Mouse (Mus musculus): ENCODE data around the gene Olfr1156. TPM values are rescaled to one million over a fixed set of nuclear protein-coding genes. Genes with fewer than 3 reads are reported as not detected.

Gene Olfr1156
- polyA plus RNA-seq (2012; rRNA removed), result not detected in 2 replicates

DNA sequence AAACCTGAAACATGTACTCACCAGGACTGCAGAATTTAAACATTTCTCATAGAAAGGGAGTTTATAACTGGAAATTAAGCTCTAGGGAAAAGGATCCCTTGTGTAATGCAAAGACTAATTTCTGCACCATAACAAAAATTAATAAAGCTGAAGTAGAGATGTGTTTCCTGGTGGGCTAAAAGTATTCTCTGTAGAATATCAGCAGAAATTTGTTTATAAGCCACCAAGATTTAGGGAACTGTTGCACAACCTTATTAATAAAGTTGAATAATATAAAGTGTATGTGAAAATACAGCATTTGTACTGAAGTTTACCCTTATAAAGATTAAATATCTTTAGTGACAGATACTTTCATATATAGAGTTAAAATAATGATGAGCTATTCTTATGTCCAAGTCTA is at the start of gene Olfr1156:
TSS of gene Olfr1156 (minus strand) at position 101 of the 400 bp plus-strand sequence.
- Histone ChIP-seq H3K4me3 (replicated peaks; ENCODE audit: insufficient read depth, low read depth, low read length) (no peak within 1 kb of the TSS), H3K4me1 (ENCODE audit: control insufficient read depth, insufficient read depth, low read length) (no peaks in the 10 kb centered on the region), H3K27ac (ENCODE audit: insufficient read depth, low read length) (no peak within 1 kb of the TSS), H3K27me3 (ENCODE audit: control insufficient read depth, insufficient read depth, low read length) (no peaks in the 10 kb centered on the region)
- no peak for DNase-seq
- no peak for TF ChIP-seq POLR2A (IDR thresholded peaks at IDR 0.05; ENCODE audit: borderline replicate concordance, insufficient read depth, low read length)
- TF ChIP-seq CTCF (IDR thresholded peaks at IDR 0.05; ENCODE audit: borderline replicate concordance, insufficient read depth, low read depth, low read length), result no peak

DNA sequence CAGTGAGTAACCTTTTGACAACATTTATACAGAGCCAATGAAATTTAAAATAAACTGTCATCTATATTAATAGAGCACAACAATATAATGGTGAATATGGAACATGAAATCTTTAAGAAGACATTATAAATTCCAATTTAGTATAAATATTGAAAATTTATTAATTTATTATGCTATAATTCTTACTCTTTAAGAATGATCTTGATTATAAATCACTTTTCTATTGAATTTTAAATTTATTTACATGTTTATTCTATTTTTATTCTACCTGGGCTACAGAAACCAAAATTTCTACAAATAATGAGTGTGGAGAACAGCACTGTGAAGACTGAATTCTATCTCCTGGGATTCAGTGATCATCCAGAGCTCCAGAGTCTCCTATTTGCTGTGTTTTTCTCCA is 36.9 kb upstream of the Olfr1156 start, which contains the start of gene Olfr1158:
TSS of gene Olfr1158 (plus strand) at position 301 of the 400 bp plus-strand sequence.
- DNase-seq, result no peak
- no peak within 1 kb of the TSS for H3K4me3 ChIP-seq (replicated peaks; ENCODE audit: insufficient read depth, low read depth, low read length)
- H3K4me1 ChIP-seq (ENCODE audit: control insufficient read depth, insufficient read depth, low read length), result no peaks in the 10 kb centered on the region
- H3K27me3 ChIP-seq (ENCODE audit: control insufficient read depth, insufficient read depth, low read length), result no peaks in the 10 kb centered on the region
- TF ChIP-seq POLR2A (IDR thresholded peaks at IDR 0.05; ENCODE audit: borderline replicate concordance, insufficient read depth, low read length) (no peak), CTCF (IDR thresholded peaks at IDR 0.05; ENCODE audit: borderline replicate concordance, insufficient read depth, low read depth, low read length) (no peak)
- H3K27ac ChIP-seq (ENCODE audit: insufficient read depth, low read length), result no peak within 1 kb of the TSS

DNA sequence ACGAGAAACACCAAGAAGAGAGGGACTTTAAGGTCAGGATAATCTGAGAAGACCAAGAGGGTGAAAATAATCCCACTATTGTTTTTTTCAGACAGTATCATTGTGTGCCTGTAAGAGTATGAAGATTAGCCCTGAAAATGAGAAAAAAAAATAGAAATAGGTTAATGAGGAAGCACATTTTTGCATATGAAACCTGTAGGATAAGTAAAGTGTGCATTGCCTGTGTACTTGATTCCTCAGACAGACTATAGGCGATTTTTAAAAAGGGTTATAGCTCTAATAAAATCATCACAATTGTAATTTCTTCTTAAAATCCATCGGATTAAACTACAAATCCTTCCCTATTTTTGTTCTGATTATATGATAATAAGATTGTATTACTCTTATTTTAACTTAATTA is 21.7 kb upstream of the Olfr1156 start, which contains the start of gene Olfr74:
TSS of gene Olfr74 (minus strand) at position 101 of the 400 bp plus-strand sequence.
- Histone ChIP-seq H3K4me3 (replicated peaks; ENCODE audit: insufficient read depth, low read depth, low read length) (no peak within 1 kb of the TSS), H3K27ac (ENCODE audit: insufficient read depth, low read length) (no peak within 1 kb of the TSS), H3K4me1 (ENCODE audit: control insufficient read depth, insufficient read depth, low read length) (no peaks in the 10 kb centered on the region), H3K27me3 (ENCODE audit: control insufficient read depth, insufficient read depth, low read length) (no peaks in the 10 kb centered on the region)
- TF ChIP-seq POLR2A (IDR thresholded peaks at IDR 0.05; ENCODE audit: borderline replicate concordance, insufficient read depth, low read length) (no peak), CTCF (IDR thresholded peaks at IDR 0.05; ENCODE audit: borderline replicate concordance, insufficient read depth, low read depth, low read length) (no peak)
- no peak for DNase-seq
- WGBS, result 71% methylated on average over 3 of the region's 3 CpGs

DNA sequence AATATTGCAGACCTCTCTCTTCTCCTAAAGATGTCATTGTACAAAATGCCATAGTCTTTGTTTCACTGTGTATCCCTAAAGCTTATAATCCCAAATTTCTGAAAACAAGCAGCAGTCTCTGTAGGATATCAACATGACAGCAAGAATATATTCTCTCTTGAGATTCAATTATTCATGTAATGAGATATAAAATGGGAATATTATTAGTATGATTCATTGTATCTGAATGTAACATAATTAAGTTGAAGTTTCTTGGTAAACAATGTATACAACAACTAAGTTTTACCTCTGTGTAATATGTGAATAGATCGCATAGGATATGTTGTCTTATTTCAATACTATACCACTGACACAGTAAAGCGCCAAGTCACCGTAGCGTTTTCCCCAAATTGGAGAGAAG is 15.3 kb upstream of the Olfr1156 start, which contains the start of gene Olfr1157:
TSS of gene Olfr1157 (minus strand) at position 101 of the 400 bp plus-strand sequence.
- H3K4me1 ChIP-seq (ENCODE audit: control insufficient read depth, insufficient read depth, low read length), result no peaks in the 10 kb centered on the region
- H3K27ac ChIP-seq (ENCODE audit: insufficient read depth, low read length), result no peak within 1 kb of the TSS
- no peak for DNase-seq
- no peak for TF ChIP-seq CTCF (IDR thresholded peaks at IDR 0.05; ENCODE audit: borderline replicate concordance, insufficient read depth, low read depth, low read length)
- no peak for TF ChIP-seq POLR2A (IDR thresholded peaks at IDR 0.05; ENCODE audit: borderline replicate concordance, insufficient read depth, low read length)
- no peaks in the 10 kb centered on the region for H3K27me3 ChIP-seq (ENCODE audit: control insufficient read depth, insufficient read depth, low read length)
- no peak within 1 kb of the TSS for H3K4me3 ChIP-seq (replicated peaks; ENCODE audit: insufficient read depth, low read depth, low read length)
- 98% methylated on average over 4 of the region's 4 CpGs for WGBS

DNA sequence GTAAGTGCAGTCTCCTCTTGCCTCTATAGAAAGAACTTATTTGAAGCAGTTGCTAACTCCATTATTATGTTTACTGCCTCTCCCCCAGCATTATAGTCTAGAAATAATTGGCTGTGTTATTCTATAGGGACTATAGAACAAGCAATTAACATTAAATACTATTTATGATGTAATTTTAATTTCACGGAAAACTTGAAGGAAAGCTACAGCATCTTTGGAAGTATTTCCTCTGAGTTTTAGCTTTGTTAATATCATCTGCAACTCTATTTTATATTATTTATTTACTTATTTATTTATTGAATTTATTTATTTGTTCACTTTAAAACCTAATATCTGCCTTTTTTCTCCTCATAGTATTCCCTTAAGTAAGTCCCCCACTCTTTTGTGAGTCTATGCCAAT is 7.9 kb downstream of the Olfr1156 start, which contains the start of gene Olfr1155:
TSS of gene Olfr1155 (minus strand) at position 101 of the 400 bp plus-strand sequence.
- TF ChIP-seq CTCF (IDR thresholded peaks at IDR 0.05; ENCODE audit: borderline replicate concordance, insufficient read depth, low read depth, low read length) (no peak), POLR2A (IDR thresholded peaks at IDR 0.05; ENCODE audit: borderline replicate concordance, insufficient read depth, low read length) (no peak)

DNA sequence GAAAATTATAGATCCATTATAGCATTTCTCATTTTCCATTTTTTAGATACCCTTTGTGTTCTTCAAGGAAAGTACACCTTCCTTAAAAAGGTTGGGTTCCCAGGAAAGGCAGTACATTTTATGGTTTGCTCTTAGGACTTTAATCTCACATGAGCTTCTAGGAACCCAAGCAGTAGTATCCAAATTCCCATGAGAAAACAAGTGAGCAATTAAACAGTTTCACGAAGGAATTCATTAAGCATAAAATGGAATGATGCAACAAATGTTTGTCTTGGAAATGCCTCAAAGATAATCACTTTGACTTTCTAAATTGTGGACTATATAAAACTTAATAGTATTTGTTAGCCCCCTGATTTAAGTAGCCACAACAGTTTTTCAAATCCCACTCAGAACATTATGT is 47.8 kb downstream of the Olfr1156 start, which contains the start of gene Olfr1154:
TSS of gene Olfr1154 (minus strand) at position 101 of the 400 bp plus-strand sequence.
- Histone ChIP-seq H3K4me1 (ENCODE audit: control insufficient read depth, insufficient read depth, low read length) (no peaks in the 10 kb centered on the region), H3K4me3 (replicated peaks; ENCODE audit: insufficient read depth, low read depth, low read length) (no peak within 1 kb of the TSS), H3K27ac (ENCODE audit: insufficient read depth, low read length) (no peak within 1 kb of the TSS), H3K27me3 (ENCODE audit: control insufficient read depth, insufficient read depth, low read length) (no peaks in the 10 kb centered on the region)
- no peak for DNase-seq
- 76% methylated on average over 1 of the region's 1 CpGs for WGBS
- no peak for TF ChIP-seq POLR2A (IDR thresholded peaks at IDR 0.05; ENCODE audit: borderline replicate concordance, insufficient read depth, low read length)

More for the DNA sequence above, 7.9 kb downstream of the Olfr1156 start, which contains the start of gene Olfr1155:
- DNase-seq, result no peak
- WGBS, result 97% methylated on average over 1 of the region's 1 CpGs
- H3K27me3 ChIP-seq (ENCODE audit: control insufficient read depth, insufficient read depth, low read length), result no peaks in the 10 kb centered on the region
- H3K4me3 ChIP-seq (replicated peaks; ENCODE audit: insufficient read depth, low read depth, low read length), result no peak within 1 kb of the TSS
- H3K27ac ChIP-seq (ENCODE audit: insufficient read depth, low read length), result no peak within 1 kb of the TSS
- no peaks in the 10 kb centered on the region for H3K4me1 ChIP-seq (ENCODE audit: control insufficient read depth, insufficient read depth, low read length)

Other genes with a start within 250 kb of the Olfr1156 start
- not detected in 2 replicates for gene Olfr1137, start 239.9 kb downstream of the Olfr1156 start, polyA plus RNA-seq (2012; rRNA removed)
- gene Olfr1138, start 213.1 kb downstream of the Olfr1156 start, polyA plus RNA-seq (2012; rRNA removed), result not detected in 2 replicates
- gene Olfr1140, start 209.3 kb downstream of the Olfr1156 start, polyA plus RNA-seq (2012; rRNA removed), result not detected in 2 replicates
- gene Olfr1141, start 199.1 kb downstream of the Olfr1156 start, polyA plus RNA-seq (2012; rRNA removed), result not detected in 2 replicates
- gene Olfr152, start 173.6 kb downstream of the Olfr1156 start, polyA plus RNA-seq (2012; rRNA removed), result not detected in 2 replicates
- gene Olfr1143, start 152.5 kb downstream of the Olfr1156 start, polyA plus RNA-seq (2012; rRNA removed), result not detected in 2 replicates
- gene Olfr1145, start 143.3 kb downstream of the Olfr1156 start, polyA plus RNA-seq (2012; rRNA removed), result not detected in 2 replicates
- not detected in 2 replicates for gene Olfr1148, start 122.6 kb downstream of the Olfr1156 start, polyA plus RNA-seq (2012; rRNA removed)
- not detected in 2 replicates for gene Olfr1150-ps1, start 109.1 kb downstream of the Olfr1156 start, polyA plus RNA-seq (2012; rRNA removed)
- gene Olfr1151, start 97.2 kb downstream of the Olfr1156 start, polyA plus RNA-seq (2012; rRNA removed), result not detected in 2 replicates
- not detected in 2 replicates for gene Olfr1152, start 86.6 kb downstream of the Olfr1156 start, polyA plus RNA-seq (2012; rRNA removed)
- not detected in 2 replicates for gene Olfr1153, start 58.1 kb downstream of the Olfr1156 start, polyA plus RNA-seq (2012; rRNA removed)
- gene Olfr1154, start 47.9 kb downstream of the Olfr1156 start, polyA plus RNA-seq (2012; rRNA removed), result not detected in 2 replicates
- not detected in 2 replicates for gene Olfr1155, start 8.0 kb downstream of the Olfr1156 start, polyA plus RNA-seq (2012; rRNA removed)
- not detected in 2 replicates for gene Olfr1157, start 15.2 kb upstream of the Olfr1156 start, polyA plus RNA-seq (2012; rRNA removed)
- gene Olfr74, start 21.6 kb upstream of the Olfr1156 start, polyA plus RNA-seq (2012; rRNA removed), result not detected in 2 replicates
- gene Olfr1158, start 37.0 kb upstream of the Olfr1156 start, polyA plus RNA-seq (2012; rRNA removed), result not detected in 2 replicates
- gene Olfr1160, start 55.2 kb upstream of the Olfr1156 start, polyA plus RNA-seq (2012; rRNA removed), result not detected in 2 replicates
- not detected in 2 replicates for gene Olfr1161, start 69.7 kb upstream of the Olfr1156 start, polyA plus RNA-seq (2012; rRNA removed)
- gene Olfr73, start 84.6 kb upstream of the Olfr1156 start, polyA plus RNA-seq (2012; rRNA removed), result not detected in 2 replicates
- not detected in 2 replicates for gene Olfr1162, start 98.0 kb upstream of the Olfr1156 start, polyA plus RNA-seq (2012; rRNA removed)
- gene Olfr1163, start 118.7 kb upstream of the Olfr1156 start, polyA plus RNA-seq (2012; rRNA removed), result not detected in 2 replicates
- not detected in 2 replicates for gene Olfr1164, start 140.9 kb upstream of the Olfr1156 start, polyA plus RNA-seq (2012; rRNA removed)
- not detected in 2 replicates for gene Olfr1166, start 175.2 kb upstream of the Olfr1156 start, polyA plus RNA-seq (2012; rRNA removed)
- gene Olfr1167, start 202.1 kb upstream of the Olfr1156 start, polyA plus RNA-seq (2012; rRNA removed), result not detected in 2 replicates
- gene Olfr1168, start 228.8 kb upstream of the Olfr1156 start, polyA plus RNA-seq (2012; rRNA removed), result not detected in 2 replicates